In genomic region chr1:106603406-106603805, GRCm38 (mm10) we compare ENCODE assay signal across 9 mouse cellular contexts.
DNase-seq lines count a peak whose midpoint lies in the region; ATAC-seq and TF ChIP-seq lines count a peak whose summit lies in the region.
"Had no signal": no experiment of that assay in that cellular context is flagged by ENCODE, and none has a peak within 500 bp of the region (broad histone marks: within the 10 kb centered on the region; RNA-seq: fewer than 3 reads in every experiment).

No protein-coding gene starts in this region.

- H3K4me3 ChIP-seq in heart, embryonic 10.5 days = peak overlapping the region; percentile 29; the same call in 1 of the 2 replicates
- H3K4me3 ChIP-seq in lung, embryonic 14.5 days (ENCODE audit: low read depth, low read length) = no peak overlapping the region
- no peak overlapping the region for H3K4me3 ChIP-seq in hindbrain, postnatal 0 days (ENCODE audit: low read length)
- H3K4me3 ChIP-seq in neural tube, embryonic 13.5 days = no peak overlapping the region
- H3K4me3 ChIP-seq: liver, embryonic 12.5 days had no signal

- DNase-seq in heart, embryonic 10.5 days (ENCODE audit: low spot score) = no peak
- no peak for DNase-seq in heart, adult 9 months (ENCODE audit: low spot score in 2 of 2)
- no peak for DNase-seq in lung, embryonic 14.5 days
- DNase-seq in lung, postnatal 14 days = no peak
- DNase-seq in hindbrain, postnatal 0 days (ENCODE audit: low spot score) = no peak
- no peak for DNase-seq in layer of hippocampus, postnatal 25 days (ENCODE audit: extremely low spot score in 1 of 2, low spot score in 1 of 2)
- no peak for DNase-seq in left cerebral cortex, adult 8-10 months (ENCODE audit: low spot score in 2 of 2)

- peaks cover 22% of the 10 kb centered on the region for H3K4me1 ChIP-seq in heart, embryonic 10.5 days
- peaks cover 14% of the 10 kb centered on the region for H3K4me1 ChIP-seq in lung, embryonic 14.5 days (ENCODE audit: insufficient read depth)
- H3K4me1 ChIP-seq in hindbrain, postnatal 0 days (ENCODE audit: insufficient read depth, low read length) = peaks cover 20% of the 10 kb centered on the region
- peaks cover 19% of the 10 kb centered on the region for H3K4me1 ChIP-seq in neural tube, embryonic 13.5 days (replicated peaks)

- WGBS in heart, embryonic 10.5 days = 18% methylated on average over 4 of the region's 4 CpGs
- WGBS in lung, embryonic 14.5 days = 32% methylated on average over 4 of the region's 4 CpGs
- 37% methylated on average over 4 of the region's 4 CpGs for WGBS in hindbrain, postnatal 0 days
- WGBS in neural tube, embryonic 13.5 days = 48% methylated on average over 4 of the region's 4 CpGs

- ATAC-seq in lung, embryonic 14.5 days (ENCODE audit: insufficient read depth) = no peak
- ATAC-seq in hindbrain, postnatal 0 days = peak; percentile 36
- ATAC-seq in neural tube, embryonic 13.5 days (ENCODE audit: low read depth) = peak; percentile 40; the same call in 1 of the 2 replicates
- ATAC-seq: liver, embryonic 12.5 days had no signal

- no peaks in the 10 kb centered on the region for H3K9me3 ChIP-seq in heart, embryonic 10.5 days
- no peaks in the 10 kb centered on the region for H3K9me3 ChIP-seq in lung, embryonic 14.5 days (ENCODE audit: low read depth, low read length)
- no peaks in the 10 kb centered on the region for H3K9me3 ChIP-seq in hindbrain, postnatal 0 days (ENCODE audit: low read length)
- H3K9me3 ChIP-seq in neural tube, embryonic 13.5 days = no peaks in the 10 kb centered on the region
- H3K9me3 ChIP-seq: liver, embryonic 12.5 days had no signal

- no peaks in the 10 kb centered on the region for H3K36me3 ChIP-seq in heart, embryonic 10.5 days
- no peaks in the 10 kb centered on the region for H3K36me3 ChIP-seq in lung, embryonic 14.5 days (ENCODE audit: insufficient read depth)
- no peaks in the 10 kb centered on the region for H3K36me3 ChIP-seq in hindbrain, postnatal 0 days (ENCODE audit: insufficient read depth, low read length)
- H3K36me3 ChIP-seq in neural tube, embryonic 13.5 days = no peaks in the 10 kb centered on the region
- H3K36me3 ChIP-seq: liver, embryonic 12.5 days had no signal

- H3K27me3 ChIP-seq in heart, embryonic 10.5 days (ENCODE audit: insufficient read depth, poor library complexity, severe bottlenecking) = no peaks in the 10 kb centered on the region
- H3K27me3 ChIP-seq in lung, embryonic 14.5 days (ENCODE audit: insufficient read depth, low read length) = no peaks in the 10 kb centered on the region
- no peaks in the 10 kb centered on the region for H3K27me3 ChIP-seq in hindbrain, postnatal 0 days (ENCODE audit: insufficient read depth, low read length)
- H3K27me3 ChIP-seq in neural tube, embryonic 13.5 days = no peaks in the 10 kb centered on the region
- H3K27me3 ChIP-seq: liver, embryonic 12.5 days had no signal

- peak overlapping the region; percentile 74 for H3K27ac ChIP-seq in heart, embryonic 10.5 days
- H3K27ac ChIP-seq in lung, embryonic 14.5 days (ENCODE audit: low read depth) = peak overlapping the region; percentile 1; the same call in 1 of the 2 replicates
- H3K27ac ChIP-seq in hindbrain, postnatal 0 days = peak overlapping the region; percentile 52
- H3K27ac ChIP-seq in neural tube, embryonic 13.5 days (replicated peaks) = peak overlapping the region; percentile 78
- H3K27ac ChIP-seq: liver, embryonic 12.5 days had no signal

- no peak overlapping the region; the same call in 1 of the 2 replicates for H3K4me2 ChIP-seq in lung, embryonic 14.5 days
- H3K4me2 ChIP-seq in hindbrain, postnatal 0 days (ENCODE audit: low read depth, low read length) = 0 out of 2 replicates have a peak overlapping the region, but pooled peaks have one; percentile 26
- H3K4me2 ChIP-seq in neural tube, embryonic 13.5 days = 0 out of 2 replicates have a peak overlapping the region, but pooled peaks have one; percentile 3
- H3K4me2 ChIP-seq: liver, embryonic 12.5 days had no signal

- TF ChIP-seq CTCF in lung, embryonic 14.5 days (IDR thresholded peaks at IDR 0.05; ENCODE audit: low read depth) = no peak
- TF ChIP-seq CTCF in hindbrain, postnatal 0 days (IDR thresholded peaks at IDR 0.05; ENCODE audit: low read depth) = no peak

- H3K9ac ChIP-seq in lung, embryonic 14.5 days = no peak overlapping the region
- H3K9ac ChIP-seq in hindbrain, postnatal 0 days (replicated peaks; ENCODE audit: low read length) = no peak overlapping the region
- H3K9ac ChIP-seq in neural tube, embryonic 13.5 days = 0 out of 2 replicates have a peak overlapping the region, but pooled peaks have one; percentile 31
- H3K9ac ChIP-seq: liver, embryonic 12.5 days had no signal

Comparison
In these comparisons a context has a peak if more than half of its experiments do, and no peak if none do; other contexts are left out.
1. H3K27ac ChIP-seq: peak in every context shown above with its lines; median percentile 78 in neural tube, embryonic 13.5 days; 74 in heart, embryonic 10.5 days; 52 in hindbrain, postnatal 0 days; 1 in lung, embryonic 14.5 days.